ENCODE assay signal across 13 mouse cellular contexts in genomic region chr15:12800405-12801141, GRCm38 (mm10). TPM values are rescaled to one million over a fixed set of nuclear protein-coding genes. Genes with fewer than 3 reads are reported as not detected.
A peak's percentile ranks its signal among the peaks of the same experiment; 100 is the strongest.
DNase-seq lines count a peak whose midpoint lies in the region; ATAC-seq and TF ChIP-seq lines count a peak whose summit lies in the region.
"Had no signal": no experiment of that assay in that cellular context is flagged by ENCODE, and none has a peak within 500 bp of the region (broad histone marks: within the 10 kb centered on the region; RNA-seq: fewer than 3 reads in every experiment).

No protein-coding gene starts in this region.

- H3K4me2 ChIP-seq in heart, embryonic 15.5 days: peak overlapping the region; percentile 38
- H3K4me2 ChIP-seq: liver, embryonic 13.5 days; midbrain, embryonic 12.5 days; stomach, embryonic 15.5 days had no signal

- DNase-seq in heart, postnatal 25 days (ENCODE audit: low spot score): no peak
- DNase-seq in spleen, adult 2 months (ENCODE audit: low read depth in 1 of 2, low spot score in 2 of 2): no peak
- no peak for DNase-seq in spleen, postnatal 14 days (ENCODE audit: low spot score in 2 of 2)
- DNase-seq in brain, adult 2 months (ENCODE audit: low read depth, low spot score): peak; percentile 48
- peak; percentile 67 for DNase-seq in naive thymus-derived CD4-positive, alpha-beta T cell, adult 2 months (ENCODE audit: low read depth)
- DNase-seq in embryo, embryonic 10 days (ENCODE audit: low spot score): no peak
- DNase-seq in urinary bladder, adult 18-20 months (ENCODE audit: low spot score in 2 of 2): no peak
- DNase-seq: cerebellum, postnatal 36 days; kidney, adult 2 months; liver, embryonic 13.5 days had no signal

- no peak for TF ChIP-seq POLR2A in spleen, adult 2 months (IDR thresholded peaks at IDR 0.05; ENCODE audit: low read depth, low read length)

- H3K4me3 ChIP-seq in heart, embryonic 15.5 days: peak overlapping the region; percentile 14
- peak overlapping the region; percentile 38; the same call in 1 of the 2 replicates for H3K4me3 ChIP-seq in spleen, adult 2 months (ENCODE audit: extremely low read depth, insufficient read depth, insufficient read length)
- H3K4me3 ChIP-seq: liver, embryonic 13.5 days; midbrain, embryonic 12.5 days; stomach, embryonic 15.5 days had no signal

- H3K27me3 ChIP-seq in heart, embryonic 15.5 days: no peaks in the 10 kb centered on the region
- no peaks in the 10 kb centered on the region for H3K27me3 ChIP-seq in spleen, adult 2 months (ENCODE audit: control insufficient read depth, insufficient read depth, low read length)
- H3K27me3 ChIP-seq: liver, embryonic 13.5 days; midbrain, embryonic 12.5 days; stomach, embryonic 15.5 days had no signal

- intact Hi-C loops in heart, postnatal 25 days (cut with DNase I): no loop called here

- no peak for TF ChIP-seq CTCF in spleen, adult 2 months (IDR thresholded peaks at IDR 0.05; ENCODE audit: extremely low read depth, insufficient read depth, insufficient read length, insufficient replicate concordance)

- peaks cover 8% of the 10 kb centered on the region for H3K4me1 ChIP-seq in heart, embryonic 15.5 days (replicated peaks)
- no peaks in the 10 kb centered on the region for H3K4me1 ChIP-seq in spleen, adult 2 months (ENCODE audit: control insufficient read depth, insufficient read depth, insufficient read length)
- H3K4me1 ChIP-seq: midbrain, embryonic 12.5 days; stomach, embryonic 15.5 days had no signal

- no peaks in the 10 kb centered on the region for H3K36me3 ChIP-seq in heart, embryonic 15.5 days
- no peaks in the 10 kb centered on the region for H3K36me3 ChIP-seq in spleen, adult 2 months (ENCODE audit: control insufficient read depth, insufficient read depth, low read length)
- H3K36me3 ChIP-seq: liver, embryonic 13.5 days; midbrain, embryonic 12.5 days; stomach, embryonic 15.5 days had no signal

- no peaks in the 10 kb centered on the region for H3K9me3 ChIP-seq in heart, embryonic 15.5 days (replicated peaks)
- H3K9me3 ChIP-seq: liver, embryonic 13.5 days; midbrain, embryonic 12.5 days; stomach, embryonic 15.5 days had no signal

- ATAC-seq in heart, embryonic 15.5 days (replicated peaks; ENCODE audit: insufficient number of reproducible peaks, insufficient read depth, low FRiP score, low read depth): no peak

- no peak overlapping the region for H3K9ac ChIP-seq in heart, embryonic 15.5 days
- H3K9ac ChIP-seq: liver, embryonic 13.5 days; midbrain, embryonic 12.5 days; stomach, embryonic 15.5 days had no signal

- H3K27ac ChIP-seq in heart, embryonic 15.5 days: no peak overlapping the region
- H3K27ac ChIP-seq in spleen, adult 2 months (ENCODE audit: insufficient read depth, low read length): no peak overlapping the region
- H3K27ac ChIP-seq: liver, embryonic 13.5 days; midbrain, embryonic 12.5 days; stomach, embryonic 15.5 days had no signal

- 30% methylated on average over 14 of the region's 15 CpGs for WGBS in heart, embryonic 15.5 days
- 59% methylated on average over 15 of the region's 15 CpGs for WGBS in spleen, adult 2 months

RNA-seq across cellular contexts. Expression of gene 6030458C11Rik, which starts 23.9 kb away (rescaled TPM):
- polyA plus RNA-seq in heart, embryonic 15.5 days (2015; fragmentation: Nextera tagmentation; extraction: Ambion mirVana): 23.1 and 25.3 TPM in 2 replicates
- 10 to 100 TPM; 12.6 to 13.5 TPM for total RNA-seq in heart, postnatal 25 days (2021)
- polyA plus RNA-seq in spleen, adult 2 months (2012; rRNA removed): 6.7 and 7.9 TPM in 2 replicates

RNA-seq across cellular contexts. Expression of gene Drosha, which starts 24.0 kb away (rescaled TPM):
- 19.8 and 24.8 TPM in 2 replicates for polyA plus RNA-seq in heart, embryonic 15.5 days (2015; fragmentation: Nextera tagmentation; extraction: Ambion mirVana)
- 10 to 100 TPM; 35.2 to 35.8 TPM for total RNA-seq in heart, postnatal 25 days (2021)
- polyA plus RNA-seq in spleen, adult 2 months (2012; rRNA removed): 10.0 and 10.5 TPM in 2 replicates

Comparison
In these comparisons a context has a peak if more than half of its experiments do, and no peak if none do; other contexts are left out.
1. DNase-seq: peak in brain, adult 2 months (single experiment) and naive thymus-derived CD4-positive, alpha-beta T cell, adult 2 months (single experiment); none in heart, postnatal 25 days (single experiment), spleen, adult 2 months (0 of 2), spleen, postnatal 14 days (0 of 2), embryo, embryonic 10 days (single experiment) and urinary bladder, adult 18-20 months (0 of 2).